Mouse (Mus musculus) mammary gland, adult 2 months (tissue): ENCODE results near the gene Gmcl1. TPM values are rescaled to one million over a fixed set of nuclear protein-coding genes. Genes with fewer than 3 reads are reported as not detected.

Experiments
- polyA plus RNA-seq: library from polyadenylated mRNA; depleted of rRNA; stranded (reverse); fragments of >200 nt; gene quantifications from 2 replicates; pipeline ENCODE4 v1.2.3, GENCODE M21; 2012; ENCODE audit warnings: low replicate concordance; rRNA removed

The Gmcl1 gene
- 5.7 and 12.6 TPM in 2 replicates for polyA plus RNA-seq

DNA sequence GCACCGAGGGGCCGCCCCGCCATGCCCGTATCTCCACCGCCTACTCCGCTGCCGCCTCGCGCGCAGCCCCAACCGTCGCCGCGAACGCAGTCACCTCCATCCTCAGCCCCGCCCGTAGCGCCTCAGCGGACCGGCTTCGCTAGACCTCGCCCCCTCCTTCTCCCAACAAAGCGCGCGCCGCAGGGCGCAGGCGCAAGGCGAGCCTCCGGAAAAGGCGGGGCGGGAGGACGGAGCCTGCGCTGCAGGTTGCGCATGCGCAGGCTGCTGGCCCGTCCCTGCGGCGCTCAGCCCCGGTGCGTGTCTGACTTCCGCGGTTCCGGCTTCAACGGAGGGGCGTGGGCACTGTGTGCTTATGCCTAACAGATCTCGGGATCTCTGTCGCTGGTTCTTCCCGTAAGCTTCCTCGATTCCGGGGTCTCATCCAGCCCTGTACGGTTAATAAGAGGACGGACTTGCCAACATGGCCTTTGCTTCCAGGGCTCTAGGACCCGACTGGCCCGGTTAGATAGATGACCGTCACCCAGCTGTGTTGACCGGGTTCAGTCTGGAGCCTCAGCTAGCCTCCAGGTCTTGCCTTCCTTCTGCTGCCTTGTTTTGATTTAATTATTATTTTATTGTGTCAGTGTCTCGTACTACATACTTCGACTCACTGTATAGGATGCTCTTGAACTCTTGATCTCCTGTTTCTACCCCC, at the start of gene Gmcl1:
Gene Gmcl1, minus strand, starts transcription at position 201 of the 694 bp plus-strand sequence.

DNA sequence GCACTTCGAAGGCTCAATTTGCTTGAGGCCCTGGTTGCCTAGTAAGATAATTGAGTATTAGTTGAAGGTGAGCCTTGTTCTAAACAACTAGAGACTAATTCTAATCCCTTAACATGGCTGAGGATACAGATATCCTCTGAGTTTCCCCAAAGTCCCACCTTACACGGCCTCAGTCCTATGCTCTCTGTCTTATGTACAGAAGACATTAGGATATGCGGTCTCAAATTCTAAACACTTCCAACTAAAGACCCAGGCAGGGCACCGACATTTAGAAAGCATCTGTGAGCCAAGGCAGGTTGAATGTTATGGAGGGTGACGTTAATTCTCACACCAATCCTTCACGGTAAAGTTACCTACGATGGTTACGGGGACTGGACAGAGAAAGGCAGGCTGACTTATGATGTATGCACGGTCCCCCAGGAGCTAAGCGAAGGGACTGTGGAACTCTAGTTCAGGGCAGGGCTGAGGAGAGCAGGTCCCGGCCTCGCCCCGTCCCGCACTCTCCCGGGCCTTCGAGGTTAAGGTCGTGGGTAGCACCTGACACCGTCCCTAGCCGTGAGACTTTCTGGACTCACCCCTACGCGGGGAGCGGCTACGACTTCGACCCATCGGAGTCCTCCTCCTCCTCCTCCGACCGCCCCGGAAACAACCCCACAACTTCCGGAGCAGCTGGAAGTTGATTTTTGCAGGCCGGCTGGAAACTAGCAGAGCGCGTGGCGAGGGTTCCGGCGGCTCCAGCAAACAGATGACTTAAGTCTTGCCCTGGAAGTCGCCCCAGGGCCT, 49.1 kb downstream of the Gmcl1 start, which contains the start of gene Snrnp27:
Gene Snrnp27, minus strand, starts transcription at position 651 of the 783 bp plus-strand sequence.

DNA sequence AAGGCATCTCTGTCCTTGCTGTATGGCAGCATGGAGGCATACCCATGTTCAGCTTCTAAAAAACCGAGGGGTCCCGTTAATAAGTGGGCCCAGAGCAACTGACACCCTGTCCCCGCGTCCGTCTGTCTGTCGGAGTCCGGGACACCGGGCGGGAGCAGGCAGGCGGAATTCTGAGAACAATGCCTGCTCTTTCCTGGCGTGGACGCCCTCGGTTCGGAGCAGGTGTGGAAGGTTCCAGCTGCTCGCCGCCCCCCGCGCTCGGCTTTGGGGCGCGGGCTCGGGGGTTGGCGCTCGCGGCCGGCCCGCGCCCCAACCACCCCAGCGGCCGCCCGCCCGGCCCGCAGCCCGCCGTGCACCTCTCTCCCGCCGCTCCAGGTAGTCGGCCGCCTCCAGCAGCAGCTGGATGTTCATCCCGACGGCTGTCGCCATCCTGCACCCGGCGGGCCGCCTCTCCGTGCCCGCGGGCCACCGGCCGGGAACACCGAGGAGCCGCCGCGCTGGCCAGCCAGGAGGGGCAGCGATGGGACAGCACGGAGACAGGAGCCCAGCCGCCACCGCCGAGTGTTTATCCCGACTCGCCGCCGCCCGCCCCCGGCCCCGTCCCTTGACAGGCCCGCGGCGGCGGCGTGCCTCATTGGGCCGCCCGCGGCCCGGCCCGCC, 64.5 kb downstream of the Gmcl1 start, which contains the start of gene Mxd1:
Gene Mxd1, minus strand, starts transcription at position 582 of the 660 bp plus-strand sequence.

Other genes with a start within 250 kb of the Gmcl1 start
- gene Pcbp1, start 207.1 kb downstream of the Gmcl1 start, polyA plus RNA-seq = 109 and 247 TPM in 2 replicates
- 1.4 and 6.4 TPM in 2 replicates for gene Asprv1, start 105.2 kb downstream of the Gmcl1 start, polyA plus RNA-seq
- 15.9 and 17.5 TPM in 2 replicates for gene Mxd1, start 64.2 kb downstream of the Gmcl1 start, polyA plus RNA-seq
- 6.5 and 10.6 TPM in 2 replicates for gene Snrnp27, start 48.9 kb downstream of the Gmcl1 start, polyA plus RNA-seq
- gene Anxa4, start 60.2 kb upstream of the Gmcl1 start, polyA plus RNA-seq = 27.3 and 57.9 TPM in 2 replicates
- 20.0 and 31.3 TPM in 2 replicates for gene Aak1, start 116.1 kb upstream of the Gmcl1 start, polyA plus RNA-seq